Mouse (Mus musculus) neural tube, embryonic 10.5 days (tissue): ENCODE results near the gene Sdk2.

Source experiments
- DNase-seq: peaks from one replicate; pipeline ENCODE4 v3.0.0-alpha.2; 2017; ENCODE audit warnings: low spot score; ENCODE audit errors: extremely low spot score

The Sdk2 gene

DNA sequence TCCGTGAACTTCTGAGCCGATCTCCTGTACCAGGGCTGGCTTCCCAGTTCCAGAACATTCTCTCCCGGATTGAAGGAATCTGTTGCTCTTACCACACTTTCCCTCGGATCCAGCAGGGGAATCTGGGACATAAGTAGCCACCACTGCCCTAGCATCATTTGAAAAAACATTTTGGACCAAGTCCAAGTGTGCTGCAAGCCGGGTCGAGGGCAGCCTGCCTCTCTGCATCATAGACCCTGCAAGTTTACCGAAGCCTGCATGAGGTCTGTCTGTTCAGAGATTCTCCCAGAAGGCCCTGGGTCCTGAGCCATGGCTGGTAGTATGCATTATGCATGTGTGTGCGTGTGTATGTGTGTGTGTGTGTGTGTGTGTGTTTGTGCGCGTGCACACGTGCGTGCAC, 271.0 kb downstream of the Sdk2 start:
- no peak for DNase-seq

DNA sequence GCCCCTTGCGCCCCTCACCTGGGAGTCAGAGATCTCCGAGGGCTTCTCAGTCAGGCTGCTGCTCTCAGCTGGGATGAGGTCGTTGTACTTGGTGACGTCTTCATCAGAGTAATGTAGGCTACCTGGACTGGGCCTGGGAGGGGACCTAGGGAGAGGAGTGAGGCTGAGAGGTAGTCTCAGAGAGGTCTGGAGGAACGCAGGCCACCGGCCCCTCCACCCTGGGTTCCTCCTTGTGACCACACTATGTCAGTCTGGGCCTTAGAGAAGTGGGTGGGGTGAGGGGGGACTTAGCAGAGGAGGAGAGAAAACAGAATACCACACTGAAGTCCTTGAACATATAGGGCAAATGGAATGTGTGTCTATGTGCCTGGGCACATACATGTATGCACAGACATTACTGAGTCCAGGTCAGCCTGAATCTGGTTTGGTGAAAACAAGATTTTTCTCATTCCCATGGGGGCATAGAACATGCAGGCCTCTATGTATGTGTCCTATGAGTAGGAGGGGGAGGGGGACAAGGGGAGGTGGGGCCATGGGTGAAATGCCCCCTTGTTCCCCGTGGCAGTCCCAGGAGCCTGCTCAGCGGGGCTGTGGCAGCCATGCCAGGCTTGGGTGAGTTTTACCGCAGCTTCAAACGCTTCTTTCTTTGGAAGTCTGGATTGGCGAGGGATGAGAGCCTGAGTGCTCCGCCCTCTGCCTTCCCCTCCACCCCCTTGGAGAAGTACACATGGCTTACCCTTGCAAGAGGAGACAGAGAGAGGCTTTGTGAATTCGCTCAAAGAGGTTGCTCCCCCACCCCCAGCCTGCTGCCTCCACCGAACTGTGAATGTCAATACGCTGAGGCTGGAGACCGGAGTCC, 275.3 kb downstream of the Sdk2 start:
- DNase-seq: no peak

- DNase-seq: no peak
Observed at GRCm38 (mm10) chr11:113789101-113789500, 277.7 kb downstream of the Sdk2 start.

DNA sequence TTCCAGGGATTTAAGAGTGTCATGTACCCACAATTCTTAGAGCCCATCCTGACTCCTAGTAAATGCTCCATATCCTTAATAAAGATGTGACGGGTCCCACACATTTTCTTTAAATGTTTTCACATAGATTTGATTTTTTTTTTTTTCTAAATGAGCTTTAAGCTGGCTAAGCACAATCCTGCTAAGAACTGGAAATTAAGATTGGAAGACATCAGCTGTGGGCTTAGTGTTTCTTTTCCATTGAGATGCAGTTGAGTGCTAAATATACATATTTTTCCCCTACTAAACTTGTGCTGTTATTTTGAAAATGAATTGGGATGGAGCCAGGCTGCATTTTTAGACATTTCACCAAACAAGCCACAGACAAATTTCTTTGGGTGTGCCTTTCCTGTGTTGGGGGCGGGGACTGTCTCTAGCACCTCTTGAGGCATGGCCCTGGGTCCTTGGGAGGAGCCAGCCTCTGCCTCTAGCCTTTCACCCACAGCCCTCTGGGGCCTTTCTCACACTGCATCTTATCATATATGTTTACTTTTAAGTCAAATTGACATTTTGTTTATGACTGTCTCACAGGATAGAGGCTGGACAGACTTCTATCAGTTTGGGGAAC, 278.6 kb downstream of the Sdk2 start:
- no peak for DNase-seq

DNA sequence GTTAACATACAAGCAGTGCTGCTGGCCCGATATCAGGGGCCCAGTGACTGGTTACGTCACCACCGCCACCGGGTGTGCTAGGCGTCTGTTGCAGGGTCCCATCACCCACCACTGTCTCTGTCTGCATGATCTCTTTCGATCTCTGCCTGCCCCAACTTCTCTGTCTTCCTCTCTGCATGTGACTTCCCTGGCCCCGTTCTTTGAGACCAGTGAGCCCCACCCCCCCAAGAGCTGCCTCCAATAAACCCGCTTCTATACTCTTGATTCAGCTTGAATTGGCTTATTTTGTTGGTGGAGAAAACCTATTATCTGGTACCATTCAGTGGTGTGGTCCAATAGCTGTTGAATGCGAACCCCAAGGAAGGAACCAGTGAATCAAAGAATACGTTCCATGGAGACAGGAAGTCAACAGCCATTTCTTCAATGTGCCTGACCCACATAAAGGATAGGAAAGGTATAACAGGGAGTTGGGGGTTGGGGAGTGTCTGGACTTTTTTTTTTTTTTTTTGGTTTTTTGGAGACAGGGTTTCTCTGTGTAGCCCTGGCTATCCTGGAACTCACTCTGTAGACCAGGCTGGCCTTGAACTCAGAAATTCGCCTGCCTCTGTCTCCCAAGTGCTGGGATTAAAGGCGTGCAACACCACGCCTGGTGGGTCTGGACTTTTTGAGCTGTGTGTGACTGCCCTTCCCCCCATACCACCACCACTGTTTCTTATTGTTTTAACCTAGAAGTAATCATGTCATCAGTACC, 279.2 kb downstream of the Sdk2 start:
- no peak for DNase-seq

DNA sequence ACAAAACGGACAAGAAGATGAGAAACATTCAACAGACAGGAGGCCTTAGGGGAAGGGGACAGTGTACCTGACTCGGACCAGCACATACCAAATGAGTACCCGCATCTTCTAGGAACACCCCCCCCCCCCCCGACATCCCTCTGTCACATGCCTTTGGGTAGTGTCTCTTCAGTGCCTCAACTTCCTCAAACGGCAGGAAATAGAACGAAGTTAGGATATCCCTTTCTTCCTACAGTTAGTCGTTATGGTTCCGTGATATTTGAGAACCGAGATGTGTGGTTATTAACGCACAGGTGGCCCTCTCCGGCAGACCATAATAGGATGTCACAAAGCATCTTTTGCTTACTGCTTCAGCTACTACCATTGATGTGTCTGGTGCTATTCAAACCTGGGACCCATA, 279.8 kb downstream of the Sdk2 start:
- no peak for DNase-seq

- DNase-seq: no peak
Observed at GRCm38 (mm10) chr11:113786395-113786794, 280.5 kb downstream of the Sdk2 start.

- DNase-seq: peak; percentile 95
Observed at GRCm38 (mm10) chr11:113785406-113786171, 281.3 kb downstream of the Sdk2 start.

DNA sequence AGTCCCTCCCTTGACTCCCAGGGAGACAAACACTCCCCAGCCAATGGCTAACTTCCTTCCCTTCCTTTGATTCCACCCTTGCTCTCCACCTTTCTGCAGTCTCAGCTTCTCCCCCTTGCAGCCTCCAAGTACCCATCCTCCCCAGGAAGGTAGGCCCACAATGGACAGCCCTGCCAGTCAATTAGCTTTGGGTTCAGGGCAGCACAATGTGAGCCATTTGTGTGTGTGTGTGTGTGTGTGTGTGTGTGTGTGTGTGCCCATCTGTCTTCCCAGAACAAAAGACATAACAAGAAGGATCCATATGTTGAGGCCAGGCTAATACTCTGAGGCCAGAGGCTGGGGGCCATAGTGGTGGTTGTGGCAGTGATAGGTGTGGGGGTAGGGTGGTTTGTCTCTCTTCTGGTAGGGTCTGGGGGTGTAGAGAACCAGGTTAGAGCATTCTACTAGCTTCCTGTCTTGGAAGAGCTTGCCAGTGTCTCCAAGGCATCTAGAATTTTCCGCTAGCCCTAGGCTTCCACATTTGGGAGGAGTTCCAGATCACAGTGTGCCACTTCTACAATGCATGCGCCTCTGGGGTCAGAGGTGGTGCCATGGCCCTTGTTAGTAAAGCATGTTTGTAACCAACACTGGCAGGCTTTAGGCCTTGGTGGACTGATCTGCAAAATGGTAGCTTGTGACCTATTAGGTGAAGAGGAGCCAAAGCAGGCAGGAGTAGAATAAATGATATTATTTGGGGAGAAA, 282.0 kb downstream of the Sdk2 start:
- peak; percentile 50 for DNase-seq

- no peak for DNase-seq
Observed at GRCm38 (mm10) chr11:113782496-113782895, 284.4 kb downstream of the Sdk2 start.

DNA sequence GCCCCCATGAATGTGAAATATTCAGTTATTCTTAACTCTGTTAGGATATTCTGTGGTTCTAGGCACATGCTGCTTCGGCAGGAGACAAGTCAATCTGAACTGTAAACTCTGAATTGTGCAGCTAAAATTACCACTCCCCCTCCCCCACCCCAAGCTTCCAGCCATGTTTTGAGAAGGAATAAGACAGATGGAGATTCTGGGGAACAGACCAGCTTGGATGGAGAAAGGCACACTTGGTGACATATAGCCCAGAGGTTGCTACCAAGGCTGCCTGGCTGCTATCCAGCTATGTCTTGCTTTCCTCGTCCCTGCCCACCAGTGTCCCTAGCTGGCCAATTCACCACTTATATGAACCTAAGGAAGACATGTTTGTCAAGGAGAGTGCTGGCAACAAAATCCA, 284.8 kb downstream of the Sdk2 start:
- no peak for DNase-seq

GRCm38 (mm10) chr11:113779680-113780041, 287.2 kb downstream of the Sdk2 start:
- DNase-seq: peak; percentile 42

- peak; percentile 51 for DNase-seq
Observed at GRCm38 (mm10) chr11:113778733-113779679, 287.8 kb downstream of the Sdk2 start.

- DNase-seq: no peak
Observed at GRCm38 (mm10) chr11:113777878-113778464, 288.9 kb downstream of the Sdk2 start.

DNA sequence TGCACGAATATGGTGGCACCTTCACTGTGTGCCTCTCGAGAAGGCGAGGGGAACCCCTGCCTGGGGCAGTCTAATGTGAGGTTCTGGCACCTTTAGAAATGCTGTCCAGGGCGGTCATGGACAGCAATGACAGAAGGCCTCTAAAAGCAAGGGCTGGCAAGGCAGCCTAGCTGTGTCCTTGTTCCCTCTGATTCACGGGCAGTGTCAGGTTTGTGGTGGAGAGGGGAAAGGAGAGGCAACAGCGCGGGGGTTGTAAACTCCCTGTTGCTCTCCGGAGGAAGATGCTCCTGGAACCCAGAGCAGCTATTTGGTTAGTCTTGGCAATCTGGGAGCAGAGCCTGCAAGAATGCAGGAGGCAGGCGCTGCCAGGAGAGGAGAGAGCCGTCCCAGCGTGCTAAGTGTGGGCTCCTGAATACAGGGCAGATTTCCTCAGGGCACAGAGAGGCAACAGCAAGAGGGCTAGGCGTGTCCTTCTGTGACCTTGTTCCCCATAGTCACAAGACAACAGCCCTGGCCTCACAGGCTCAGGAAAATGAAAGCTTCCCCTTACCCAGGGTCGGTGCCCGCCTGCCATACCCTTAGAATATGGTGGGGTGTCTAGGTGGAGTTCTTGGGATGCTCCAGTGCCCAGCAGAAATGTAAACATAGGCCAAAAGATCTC, 289.9 kb downstream of the Sdk2 start:
- no peak for DNase-seq

DNA sequence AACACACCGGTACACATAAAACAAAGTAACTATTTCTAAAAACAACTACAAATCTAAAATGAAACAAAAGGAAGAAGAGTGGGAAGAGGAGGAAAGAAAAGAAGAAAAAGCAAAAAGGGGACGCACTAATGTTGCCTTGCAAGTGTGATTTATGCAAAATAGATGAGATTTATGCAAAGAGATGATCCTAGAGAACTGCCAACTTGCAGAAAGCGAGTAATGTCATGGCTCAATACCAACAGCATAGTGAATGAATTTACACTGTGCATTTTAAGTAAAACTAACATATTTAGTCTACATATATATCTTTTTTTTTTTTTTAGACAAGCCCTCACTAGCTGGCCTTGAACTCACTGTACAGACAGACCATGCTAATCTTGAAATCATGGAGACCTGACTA, 292.1 kb downstream of the Sdk2 start:
- DNase-seq: no peak

GRCm38 (mm10) chr11:113773191-113773590, 293.7 kb downstream of the Sdk2 start:
- DNase-seq: no peak

GRCm38 (mm10) chr11:113771187-113771586, 295.7 kb downstream of the Sdk2 start:
- DNase-seq: no peak

GRCm38 (mm10) chr11:113768356-113768755, 298.5 kb downstream of the Sdk2 start:
- DNase-seq: no peak
